Mouse (Mus musculus): ENCODE results near the gene Tex44. TPM values are rescaled to one million over a fixed set of nuclear protein-coding genes. Genes with fewer than 3 reads are reported as not detected.

Tex44 gene
- polyA plus RNA-seq, 1 experiment from 2014 or later, result not detected

DNA sequence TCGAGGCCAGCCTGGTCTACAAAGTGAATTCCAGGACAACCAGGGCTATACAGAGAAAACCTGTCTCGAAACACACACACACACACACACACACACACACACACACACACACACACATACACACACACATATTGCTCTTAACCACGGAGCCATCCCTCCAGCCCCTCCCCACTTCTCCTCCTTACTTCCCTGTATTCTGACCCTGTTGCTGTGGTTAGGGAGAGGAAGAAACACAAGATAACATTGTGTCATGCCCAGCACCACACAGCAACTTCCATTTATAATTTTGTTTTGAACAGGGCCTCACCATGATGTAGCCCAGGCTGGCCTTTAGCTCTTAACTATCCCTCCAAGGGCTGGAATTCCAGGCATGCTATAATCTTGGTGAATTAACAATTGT is 26.8 kb upstream of the Tex44 start:
- Histone ChIP-seq H3K27ac (replicated peaks) (no peak overlapping the region), H3K36me3 (no peaks in the 10 kb centered on the region)

DNA sequence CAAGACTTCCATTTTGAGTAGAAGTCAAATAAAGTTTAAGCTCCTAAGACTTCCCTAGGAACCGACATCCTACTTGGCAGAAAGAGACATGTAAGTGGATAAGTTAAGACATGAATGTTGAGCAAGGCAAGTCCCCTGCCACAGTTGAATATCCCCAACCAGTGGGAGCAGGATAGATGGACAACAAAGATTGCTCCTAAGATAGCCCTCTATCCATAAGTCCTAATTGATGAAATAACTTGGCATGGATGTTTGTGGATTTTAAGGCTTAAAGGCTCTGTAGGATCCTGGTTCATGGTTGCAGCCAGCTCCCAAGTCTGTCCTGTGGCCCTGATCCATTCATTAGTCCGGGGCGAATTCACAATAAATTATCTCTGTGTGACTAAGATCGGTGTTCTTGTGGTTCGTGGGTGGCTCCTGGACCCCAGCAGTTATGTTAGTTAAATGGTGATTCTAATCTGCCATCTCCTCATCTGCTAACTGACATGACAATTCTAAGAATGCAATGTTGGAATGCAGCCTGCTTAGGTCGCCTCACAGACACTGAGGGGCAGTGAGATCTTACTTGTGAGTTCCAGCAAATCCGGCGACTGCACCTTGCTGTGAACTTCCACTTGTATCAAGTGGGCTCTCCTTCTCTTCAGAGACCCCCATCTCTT is 25.9 kb upstream of the Tex44 start:
- H3K27ac ChIP-seq (replicated peaks), result no peak overlapping the region

More for the DNA sequence above, 26.8 kb upstream of the Tex44 start:
- Histone ChIP-seq H3K4me2 (no peak overlapping the region), H3K27me3 (replicated peaks) (no peaks in the 10 kb centered on the region), H3K9me3 (no peaks in the 10 kb centered on the region), H3K4me1 (peaks cover 10% of the 10 kb centered on the region), H3K9ac (no peak overlapping the region), H3K4me3 (no peak overlapping the region)
- ATAC-seq (ENCODE audit: extremely low read depth, insufficient number of reproducible peaks, low FRiP score, low TSS enrichment), result no peak
- 88% methylated on average over 3 of the region's 3 CpGs for WGBS

DNA sequence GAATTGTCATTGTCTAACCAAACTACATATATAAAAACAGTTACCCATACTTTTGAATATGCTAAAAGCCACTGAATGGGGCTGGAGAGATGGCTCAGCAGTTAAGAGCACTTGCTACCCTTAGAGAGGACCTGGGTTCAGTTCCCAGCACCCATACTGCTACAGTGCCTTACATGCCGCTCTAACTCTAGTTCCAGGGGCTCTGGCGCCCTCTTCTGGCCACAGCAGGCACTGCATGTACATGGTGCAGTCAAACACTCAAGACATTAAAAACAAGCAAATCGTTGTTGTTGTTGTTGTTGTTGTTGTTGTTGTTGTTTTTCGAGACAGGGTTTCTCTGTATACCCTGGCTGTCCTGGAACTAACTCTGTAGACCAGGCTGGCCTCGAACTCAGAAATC is 21.3 kb upstream of the Tex44 start:
- ATAC-seq (ENCODE audit: extremely low read depth, insufficient number of reproducible peaks, low FRiP score, low TSS enrichment), result no peak
- peaks cover 17% of the 10 kb centered on the region for H3K4me1 ChIP-seq
- no peak overlapping the region for H3K27ac ChIP-seq (replicated peaks)
- no peak overlapping the region for H3K4me3 ChIP-seq
- H3K9me3 ChIP-seq, result no peaks in the 10 kb centered on the region
- H3K9ac ChIP-seq, result no peak overlapping the region
- H3K4me2 ChIP-seq, result no peak overlapping the region
- no peaks in the 10 kb centered on the region for H3K36me3 ChIP-seq
- H3K27me3 ChIP-seq (replicated peaks), result no peaks in the 10 kb centered on the region
- 52% methylated on average over 5 of the region's 5 CpGs for WGBS

More for the DNA sequence above, 25.9 kb upstream of the Tex44 start:
- peaks cover 10% of the 10 kb centered on the region for H3K4me1 ChIP-seq
- H3K27me3 ChIP-seq (replicated peaks), result no peaks in the 10 kb centered on the region
- 50% methylated on average over 8 of the region's 8 CpGs for WGBS
- ATAC-seq (ENCODE audit: extremely low read depth, insufficient number of reproducible peaks, low FRiP score, low TSS enrichment), result no peak
- H3K4me2 ChIP-seq, result no peak overlapping the region
- no peaks in the 10 kb centered on the region for H3K36me3 ChIP-seq
- no peaks in the 10 kb centered on the region for H3K9me3 ChIP-seq
- 0 out of 2 replicates have a peak overlapping the region, but pooled peaks have one; percentile 37 for H3K9ac ChIP-seq
- no peak overlapping the region for H3K4me3 ChIP-seq

DNA sequence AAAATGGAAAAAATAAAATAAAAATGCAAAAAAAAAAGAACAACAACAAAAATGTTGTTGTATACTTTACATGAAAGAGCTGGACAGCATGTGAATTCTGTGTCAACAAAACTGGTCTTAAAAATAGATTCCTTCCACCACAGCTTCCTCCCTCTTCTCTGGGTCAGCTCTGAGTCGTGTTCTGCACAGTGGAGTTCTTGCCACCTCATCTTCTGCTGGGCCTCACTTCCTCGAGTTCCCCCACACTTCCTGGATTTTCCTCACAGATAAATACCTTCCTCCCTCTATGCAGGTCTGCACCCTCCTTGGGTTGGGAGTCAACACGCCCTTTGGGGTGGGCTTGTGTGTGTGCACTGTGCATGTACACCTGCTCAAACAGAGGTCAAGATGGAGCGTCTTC is 19.8 kb upstream of the Tex44 start:
- no peaks in the 10 kb centered on the region for H3K36me3 ChIP-seq
- H3K9me3 ChIP-seq, result no peaks in the 10 kb centered on the region
- H3K4me2 ChIP-seq, result no peak overlapping the region
- 51% methylated on average over 4 of the region's 4 CpGs for WGBS
- no peak; the same call in 1 of the 2 replicates for ATAC-seq (ENCODE audit: extremely low read depth, insufficient number of reproducible peaks, low FRiP score, low TSS enrichment)
- H3K4me3 ChIP-seq, result no peak overlapping the region
- no peak overlapping the region for H3K9ac ChIP-seq
- H3K27ac ChIP-seq (replicated peaks), result no peak overlapping the region
- H3K4me1 ChIP-seq, result peaks cover 9% of the 10 kb centered on the region
- no peaks in the 10 kb centered on the region for H3K27me3 ChIP-seq (replicated peaks)

DNA sequence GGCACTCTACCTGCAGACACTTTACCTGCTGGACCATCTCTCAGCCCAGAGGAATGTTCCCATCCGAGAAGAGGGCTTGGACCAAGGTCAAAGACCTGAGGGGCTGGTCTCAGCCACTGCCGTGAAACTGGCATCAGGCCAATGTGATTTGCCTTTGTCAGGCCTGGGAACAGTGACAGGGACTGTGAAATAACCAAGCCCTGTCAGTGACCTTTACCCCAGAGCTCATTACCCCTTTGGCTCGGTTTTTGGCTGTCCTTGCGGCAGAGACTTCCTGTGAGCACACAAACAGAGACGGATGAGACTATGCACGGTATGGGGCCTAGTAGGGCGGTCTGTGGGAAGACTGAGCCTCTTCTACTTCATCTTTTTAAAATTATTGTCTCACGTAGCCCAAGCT is 19.2 kb upstream of the Tex44 start:
- WGBS, result 46% methylated on average over 8 of the region's 8 CpGs
- Histone ChIP-seq H3K4me2 (no peak overlapping the region), H3K9ac (no peak overlapping the region), H3K36me3 (no peaks in the 10 kb centered on the region), H3K4me1 (peaks cover 9% of the 10 kb centered on the region), H3K4me3 (no peak overlapping the region), H3K9me3 (no peaks in the 10 kb centered on the region), H3K27me3 (replicated peaks) (no peaks in the 10 kb centered on the region), H3K27ac (replicated peaks) (no peak overlapping the region)
- no peak for ATAC-seq (ENCODE audit: extremely low read depth, insufficient number of reproducible peaks, low FRiP score, low TSS enrichment)

DNA sequence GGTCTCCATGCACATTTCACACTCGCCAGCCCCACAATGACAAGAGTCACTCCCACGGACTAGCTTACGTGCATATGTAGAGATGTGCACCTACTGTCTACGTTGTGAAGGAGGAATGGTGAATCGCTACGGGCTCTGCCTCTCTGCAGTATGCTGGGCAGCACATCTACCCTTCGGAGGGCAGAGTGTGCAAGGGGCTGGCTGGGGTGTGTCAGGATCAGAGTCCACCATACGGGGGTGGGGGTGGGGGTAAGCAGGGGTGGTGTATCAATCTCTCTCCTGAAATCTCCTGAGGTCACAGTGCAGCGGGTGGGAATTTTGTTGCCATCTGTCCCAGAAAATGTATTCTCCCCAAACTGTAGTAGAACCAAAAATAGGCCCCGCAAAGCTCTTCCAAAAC is 17.6 kb upstream of the Tex44 start:
- no peaks in the 10 kb centered on the region for H3K36me3 ChIP-seq
- no peak for ATAC-seq (ENCODE audit: extremely low read depth, insufficient number of reproducible peaks, low FRiP score, low TSS enrichment)
- H3K27ac ChIP-seq (replicated peaks), result no peak overlapping the region
- H3K4me2 ChIP-seq, result no peak overlapping the region
- no peak overlapping the region for H3K9ac ChIP-seq
- no peak overlapping the region for H3K4me3 ChIP-seq
- H3K9me3 ChIP-seq, result no peaks in the 10 kb centered on the region
- no peaks in the 10 kb centered on the region for H3K27me3 ChIP-seq (replicated peaks)
- peaks cover 7% of the 10 kb centered on the region for H3K4me1 ChIP-seq
- WGBS, result 75% methylated on average over 10 of the region's 10 CpGs

DNA sequence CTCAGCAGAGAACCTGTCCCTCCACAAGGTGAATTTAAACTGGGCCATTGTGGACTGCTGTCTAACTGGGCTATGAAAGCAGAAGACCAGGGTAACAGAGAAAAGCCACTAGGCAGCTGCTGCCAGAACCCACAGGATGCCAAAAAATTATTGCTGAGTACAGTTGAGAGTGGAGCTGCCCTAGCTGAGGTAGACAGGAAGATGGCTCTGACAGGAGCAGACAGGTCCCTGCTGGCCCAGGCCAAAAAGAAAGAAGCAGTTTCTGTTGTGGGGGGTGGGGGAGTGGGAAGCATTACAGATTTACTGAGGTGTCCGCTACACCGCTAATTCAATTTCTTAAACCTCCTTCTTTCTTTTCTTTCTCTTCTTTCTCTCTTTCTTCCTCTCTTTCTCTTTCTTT is 16.7 kb upstream of the Tex44 start:
- Histone ChIP-seq H3K4me1 (peaks cover 7% of the 10 kb centered on the region), H3K4me2 (no peak overlapping the region), H3K27ac (replicated peaks) (no peak overlapping the region), H3K9ac (no peak overlapping the region), H3K27me3 (replicated peaks) (no peaks in the 10 kb centered on the region), H3K36me3 (no peaks in the 10 kb centered on the region), H3K4me3 (no peak overlapping the region), H3K9me3 (no peaks in the 10 kb centered on the region)
- 89% methylated on average over 2 of the region's 2 CpGs for WGBS
- ATAC-seq (ENCODE audit: extremely low read depth, insufficient number of reproducible peaks, low FRiP score, low TSS enrichment), result no peak

DNA sequence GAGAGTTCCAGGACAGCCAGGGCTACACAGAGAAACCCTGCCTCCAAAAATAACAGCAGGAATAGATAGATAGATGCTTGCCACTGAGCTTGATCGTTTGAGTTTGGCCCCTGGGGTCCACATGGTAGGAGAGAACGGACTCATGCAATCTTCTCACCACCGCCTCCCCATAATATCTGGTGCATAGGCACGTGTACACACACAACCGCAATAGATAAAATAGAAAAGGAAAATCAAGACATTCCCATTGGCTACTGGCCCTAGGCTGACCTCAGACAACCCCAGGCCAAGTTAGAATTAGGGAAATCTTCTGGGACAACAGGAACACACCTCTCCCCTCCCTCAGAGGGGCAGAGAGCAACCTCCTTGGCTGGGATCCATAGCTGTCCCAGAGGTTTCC is 11.4 kb upstream of the Tex44 start:
- Histone ChIP-seq H3K9me3 (no peaks in the 10 kb centered on the region), H3K4me2 (no peak overlapping the region), H3K36me3 (no peaks in the 10 kb centered on the region), H3K4me1 (peaks cover 4% of the 10 kb centered on the region; the same call in 1 of the 2 replicates), H3K4me3 (no peak overlapping the region), H3K27ac (replicated peaks) (no peak overlapping the region), H3K9ac (no peak overlapping the region), H3K27me3 (replicated peaks) (no peaks in the 10 kb centered on the region)
- no peak for ATAC-seq (ENCODE audit: extremely low read depth, insufficient number of reproducible peaks, low FRiP score, low TSS enrichment)
- 72% methylated on average over 5 of the region's 5 CpGs for WGBS

DNA sequence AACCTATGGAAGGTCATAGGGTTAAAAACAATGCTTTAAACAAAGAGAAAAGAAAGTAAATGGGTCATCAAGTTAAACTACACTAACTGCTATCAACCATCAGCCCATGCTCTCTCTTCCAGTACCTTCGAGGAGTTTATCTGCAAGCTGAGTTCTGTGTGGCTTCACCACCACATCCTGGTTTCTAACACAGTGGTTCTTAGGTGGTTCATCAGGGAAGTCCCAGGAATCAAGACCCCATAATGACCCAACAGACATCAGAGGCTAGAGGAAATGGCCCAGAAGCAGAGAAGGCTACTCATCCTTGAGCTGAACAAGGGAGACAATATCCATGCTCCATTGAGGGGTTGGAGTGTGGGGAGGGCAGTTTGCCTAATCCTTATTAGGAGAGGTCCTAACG is 11.0 kb upstream of the Tex44 start:
- no peak overlapping the region for H3K4me2 ChIP-seq
- no peaks in the 10 kb centered on the region for H3K27me3 ChIP-seq (replicated peaks)
- H3K27ac ChIP-seq (replicated peaks), result no peak overlapping the region
- H3K9ac ChIP-seq, result no peak overlapping the region
- H3K4me3 ChIP-seq, result no peak overlapping the region
- H3K4me1 ChIP-seq, result peaks cover 4% of the 10 kb centered on the region; the same call in 1 of the 2 replicates
- H3K9me3 ChIP-seq, result no peaks in the 10 kb centered on the region
- H3K36me3 ChIP-seq, result no peaks in the 10 kb centered on the region
- 56% methylated on average over 2 of the region's 2 CpGs for WGBS
- ATAC-seq (ENCODE audit: extremely low read depth, insufficient number of reproducible peaks, low FRiP score, low TSS enrichment), result no peak

DNA sequence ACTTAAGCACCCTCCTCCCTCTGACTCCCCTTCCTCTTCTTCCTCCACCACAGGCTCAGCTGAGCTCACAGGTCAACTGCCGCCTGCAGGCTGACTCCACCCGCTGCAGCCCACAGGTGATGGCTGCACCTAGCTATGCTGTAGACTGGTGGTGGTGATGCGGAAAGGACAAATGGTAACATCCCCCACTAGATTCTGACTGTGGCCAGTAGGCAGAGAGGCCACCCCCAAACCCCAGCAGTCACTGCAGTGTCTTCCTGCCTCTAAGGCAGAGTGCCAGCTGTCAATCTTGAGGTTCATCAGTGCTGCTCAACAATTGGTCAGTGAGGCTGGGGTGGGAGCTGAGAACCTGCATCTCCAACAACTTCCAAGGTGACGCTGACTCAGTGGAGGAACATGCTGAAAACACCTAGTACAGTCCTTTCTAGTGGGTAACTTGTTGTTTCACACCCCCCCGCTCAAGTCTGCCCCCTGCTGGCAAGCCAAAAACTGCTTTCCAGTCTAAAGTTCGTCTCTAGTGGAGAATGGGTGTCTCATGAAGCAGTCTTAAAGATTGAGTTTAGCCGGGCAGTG is 10.4 kb upstream of the Tex44 start:
- H3K4me3 ChIP-seq, result no peak overlapping the region
- H3K4me2 ChIP-seq, result no peak overlapping the region
- peaks cover 4% of the 10 kb centered on the region; the same call in 1 of the 2 replicates for H3K4me1 ChIP-seq
- ATAC-seq (ENCODE audit: extremely low read depth, insufficient number of reproducible peaks, low FRiP score, low TSS enrichment), result no peak
- 56% methylated on average over 7 of the region's 7 CpGs for WGBS
- H3K9me3 ChIP-seq, result no peaks in the 10 kb centered on the region
- H3K9ac ChIP-seq, result no peak overlapping the region
- no peaks in the 10 kb centered on the region for H3K36me3 ChIP-seq
- no peak overlapping the region for H3K27ac ChIP-seq (replicated peaks)
- no peaks in the 10 kb centered on the region for H3K27me3 ChIP-seq (replicated peaks)

DNA sequence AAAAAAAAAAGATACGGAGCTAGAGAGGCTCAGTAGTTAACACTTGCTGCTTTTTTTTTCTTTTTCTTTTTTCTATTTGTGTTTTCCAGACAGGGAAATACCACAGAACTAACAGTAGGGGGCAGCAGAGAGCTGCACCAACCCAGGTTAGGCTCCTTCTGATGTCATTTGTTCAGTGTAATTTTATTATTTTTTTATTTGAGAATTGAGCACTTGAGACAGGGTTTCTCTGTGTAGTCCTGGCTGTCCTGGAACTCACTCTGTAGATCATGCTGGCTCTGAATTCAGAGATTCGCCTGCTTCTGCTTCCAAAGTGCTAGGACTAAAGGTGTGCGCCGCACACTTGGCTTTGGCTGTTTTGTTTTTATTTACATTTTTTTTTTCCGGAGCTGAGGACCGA is 9.8 kb upstream of the Tex44 start:
- Histone ChIP-seq H3K4me1 (peaks cover 10% of the 10 kb centered on the region), H3K27ac (replicated peaks) (no peak overlapping the region), H3K36me3 (no peaks in the 10 kb centered on the region), H3K9ac (no peak overlapping the region), H3K4me3 (no peak overlapping the region), H3K9me3 (no peaks in the 10 kb centered on the region), H3K27me3 (replicated peaks) (no peaks in the 10 kb centered on the region), H3K4me2 (no peak overlapping the region)
- 56% methylated on average over 6 of the region's 6 CpGs for WGBS
- no peak for ATAC-seq (ENCODE audit: extremely low read depth, insufficient number of reproducible peaks, low FRiP score, low TSS enrichment)

DNA sequence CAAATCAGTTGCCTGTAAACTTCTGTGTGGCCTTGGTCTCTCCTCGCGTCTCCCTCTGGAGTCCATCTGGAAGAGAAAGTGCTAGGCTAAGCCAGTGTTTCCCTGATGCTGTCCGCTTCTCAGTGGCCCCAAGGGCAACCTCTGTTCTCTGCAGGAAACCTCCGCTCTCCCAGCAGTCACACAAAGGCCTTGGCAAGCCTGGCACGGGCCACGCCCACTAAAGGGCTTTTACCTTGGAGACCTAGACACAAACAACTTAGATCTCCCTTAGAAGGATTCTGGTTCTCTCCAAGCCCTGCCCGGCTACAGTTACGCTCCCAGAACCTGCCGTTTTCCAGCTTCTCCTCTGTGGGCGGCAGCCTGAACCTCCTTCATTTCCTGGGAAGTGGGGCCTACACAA is 5.1 kb upstream of the Tex44 start:
- Histone ChIP-seq H3K4me1 (peaks cover 16% of the 10 kb centered on the region), H3K4me3 (no peak overlapping the region), H3K27me3 (replicated peaks) (no peaks in the 10 kb centered on the region), H3K9me3 (no peaks in the 10 kb centered on the region), H3K36me3 (no peaks in the 10 kb centered on the region), H3K27ac (replicated peaks) (no peak overlapping the region), H3K9ac (no peak overlapping the region), H3K4me2 (no peak overlapping the region)
- WGBS, result 42% methylated on average over 10 of the region's 10 CpGs
- no peak for ATAC-seq (ENCODE audit: extremely low read depth, insufficient number of reproducible peaks, low FRiP score, low TSS enrichment)
